Mouse (Mus musculus) frontal cortex, postnatal 25 days (tissue): ENCODE measurements around the gene Tsc2.
"Not testable (repeated sequence)": the region's sequence is repeated elsewhere in the genome, so short reads cannot be mapped to it uniquely, and the experiment has no call there.

Source experiments
- DNase-seq, 2 experiments: peaks; one replicate each; pipeline ENCODE4 v3.0.0; 2022; ENCODE audit warnings: low spot score in 2 of 2

The Tsc2 gene

DNA sequence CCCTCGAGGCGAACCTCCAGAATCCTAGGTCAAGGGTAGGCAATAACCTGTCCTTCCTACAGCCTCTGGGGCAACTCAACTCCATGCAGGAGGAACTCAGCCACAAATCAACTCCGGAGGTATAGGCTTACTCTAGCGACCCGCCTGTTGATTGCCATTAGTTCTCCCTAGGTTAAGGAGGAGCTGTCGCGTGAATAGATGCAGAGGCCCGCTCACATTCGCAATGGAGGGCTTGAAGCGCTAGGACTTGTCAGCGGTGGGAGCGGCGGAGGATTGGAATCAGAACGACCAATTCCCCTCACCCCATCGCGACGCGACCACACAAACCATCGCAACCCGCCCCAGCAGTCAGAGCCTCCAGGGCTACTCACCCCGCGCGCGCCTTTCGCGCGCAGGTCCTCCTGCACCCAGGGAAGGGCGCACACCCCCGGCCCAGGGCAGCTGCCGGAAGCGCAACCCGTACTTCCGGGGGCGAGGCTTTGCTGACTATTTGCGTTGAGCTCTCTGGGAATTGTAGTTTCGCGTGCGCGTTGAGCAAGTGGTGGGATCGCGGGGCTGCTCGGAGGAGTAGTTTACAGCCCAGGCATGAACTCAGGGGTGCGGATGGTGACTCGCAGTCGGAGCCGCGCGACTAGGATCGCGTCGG lies at the start of gene Tsc2, which contains the start of gene Nthl1:
Gene Tsc2, minus strand, starts transcription at position 464 of the 646 bp plus-strand sequence.
Gene Nthl1, plus strand, starts transcription at position 514 of the 646 bp plus-strand sequence.
- DNase-seq, result peak; percentile 60 to 71

DNA sequence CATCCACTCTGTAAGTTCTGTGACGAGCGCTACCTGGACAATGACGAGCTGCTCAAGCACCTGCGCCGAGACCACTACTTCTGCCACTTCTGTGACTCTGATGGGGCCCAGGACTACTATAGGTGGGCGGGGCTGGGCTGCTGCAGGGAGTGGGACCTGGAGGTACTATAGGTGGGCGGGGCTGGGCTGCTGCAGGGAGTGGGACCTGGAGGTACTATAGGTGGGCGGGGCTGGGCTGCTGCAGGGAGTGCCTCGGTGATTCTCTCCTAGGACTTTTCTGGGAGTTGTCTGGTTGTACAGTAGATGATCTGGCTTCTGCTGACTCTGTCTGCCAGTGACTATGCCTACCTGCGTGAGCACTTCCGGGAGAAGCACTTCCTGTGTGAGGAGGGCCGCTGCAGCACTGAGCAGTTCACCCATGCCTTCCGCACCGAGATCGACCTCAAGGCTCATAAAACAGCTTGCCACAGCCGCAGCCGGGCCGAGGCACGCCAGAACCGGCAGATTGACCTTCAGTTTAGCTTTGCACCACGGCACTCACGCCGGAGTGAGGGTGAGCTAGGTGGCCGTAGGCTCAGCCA lies 45.2 kb upstream of the Tsc2 start:
- no peak for DNase-seq

GRCm38 (mm10) chr17:24676877-24677276 lies 44.4 kb upstream of the Tsc2 start:
- no peak for DNase-seq

DNA sequence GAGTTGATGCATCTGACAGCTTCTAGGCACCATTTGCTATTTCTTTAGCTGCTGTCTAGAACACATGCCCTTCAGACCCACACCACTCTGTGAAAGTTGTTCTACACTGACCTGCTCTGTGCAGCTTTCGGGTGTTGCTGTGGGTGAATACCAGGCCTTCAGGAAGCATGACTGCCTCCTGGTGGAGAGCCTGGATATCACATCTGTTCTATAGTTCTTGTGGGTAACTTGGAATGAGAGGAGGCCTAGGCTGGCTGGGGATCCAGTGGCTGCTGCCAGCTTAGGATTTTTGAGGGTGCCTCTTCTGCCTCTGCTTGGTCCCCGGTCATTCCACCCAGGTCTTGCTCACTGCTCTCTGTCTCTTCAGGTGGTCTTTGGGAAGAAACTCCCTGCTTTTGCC lies 43.8 kb upstream of the Tsc2 start:
- DNase-seq, result peak in 1 of 2 experiments; percentile 46

DNA sequence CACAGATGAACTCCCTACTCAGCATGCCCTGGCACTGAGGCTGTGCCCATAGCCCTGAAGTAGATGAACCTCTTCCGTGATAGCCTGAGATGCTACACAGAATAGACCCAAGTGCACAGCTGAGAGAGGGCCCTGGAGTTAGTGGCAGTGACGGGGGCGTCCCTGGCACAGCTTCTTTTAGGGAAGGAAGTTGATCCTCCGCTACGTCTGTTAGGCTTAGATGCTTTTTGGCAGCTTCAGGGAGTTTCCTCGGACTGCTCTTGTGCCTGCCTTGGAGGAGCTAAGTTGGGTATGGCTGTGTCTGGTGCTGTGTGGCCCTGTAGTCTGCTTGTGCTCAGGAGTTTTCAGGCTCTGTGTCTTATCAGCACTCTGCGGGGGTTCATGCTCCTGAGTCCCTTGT lies 41.8 kb upstream of the Tsc2 start:
- no peak for DNase-seq

- DNase-seq, result no peak
These were observed 39.7 kb upstream of the Tsc2 start for GRCm38 (mm10) chr17:24672141-24672540.

GRCm38 (mm10) chr17:24671346-24671745 lies 38.9 kb upstream of the Tsc2 start:
- no peak for DNase-seq

GRCm38 (mm10) chr17:24670246-24670844 lies 37.9 kb upstream of the Tsc2 start:
- no peak for DNase-seq

DNA sequence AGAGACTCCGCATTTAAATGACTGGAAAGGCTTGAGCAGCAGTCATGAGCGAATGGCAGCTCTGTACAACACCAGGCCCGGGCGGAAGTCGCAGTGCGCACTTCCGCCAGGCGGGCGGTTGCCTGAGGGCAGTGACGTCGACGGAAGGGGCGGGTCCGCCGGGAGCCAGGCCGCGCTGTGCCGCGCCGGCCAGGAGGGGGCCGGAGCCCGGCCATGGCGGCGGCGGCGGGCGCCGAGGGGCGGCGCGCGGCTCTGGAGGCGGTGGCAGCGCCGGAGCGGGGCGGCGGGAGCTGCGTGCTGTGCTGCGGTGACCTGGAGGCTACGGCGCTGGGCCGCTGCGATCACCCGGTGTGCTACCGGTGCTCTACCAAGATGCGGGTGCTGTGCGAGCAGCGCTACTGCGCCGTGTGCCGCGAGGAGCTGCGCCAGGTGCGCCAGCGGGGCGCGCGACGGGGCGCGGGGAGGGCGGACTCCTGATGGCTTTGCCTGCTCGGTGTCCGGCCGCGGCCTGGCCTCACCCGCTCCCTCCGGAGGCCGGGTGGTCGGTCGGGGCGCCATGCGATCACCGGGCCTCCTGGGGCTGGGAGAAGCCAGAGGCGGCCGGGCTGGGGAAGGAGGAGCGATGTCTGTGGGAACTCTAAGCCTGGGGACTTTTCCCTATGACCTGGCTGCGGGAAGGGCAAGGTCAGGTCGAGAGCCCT lies 37.3 kb upstream of the Tsc2 start, which contains the start of gene Zfp598:
Gene Zfp598, plus strand, starts transcription at position 143 of the 701 bp plus-strand sequence.
- peak; percentile 78 to 91 for DNase-seq

GRCm38 (mm10) chr17:24669214-24669544 lies 36.7 kb upstream of the Tsc2 start:
- not testable (repeated sequence) for DNase-seq

GRCm38 (mm10) chr17:24667416-24667815 lies 35.0 kb upstream of the Tsc2 start:
- DNase-seq, result peak in 1 of 2 experiments; percentile 48

GRCm38 (mm10) chr17:24667011-24667410 lies 34.6 kb upstream of the Tsc2 start:
- not testable (repeated sequence) for DNase-seq

DNA sequence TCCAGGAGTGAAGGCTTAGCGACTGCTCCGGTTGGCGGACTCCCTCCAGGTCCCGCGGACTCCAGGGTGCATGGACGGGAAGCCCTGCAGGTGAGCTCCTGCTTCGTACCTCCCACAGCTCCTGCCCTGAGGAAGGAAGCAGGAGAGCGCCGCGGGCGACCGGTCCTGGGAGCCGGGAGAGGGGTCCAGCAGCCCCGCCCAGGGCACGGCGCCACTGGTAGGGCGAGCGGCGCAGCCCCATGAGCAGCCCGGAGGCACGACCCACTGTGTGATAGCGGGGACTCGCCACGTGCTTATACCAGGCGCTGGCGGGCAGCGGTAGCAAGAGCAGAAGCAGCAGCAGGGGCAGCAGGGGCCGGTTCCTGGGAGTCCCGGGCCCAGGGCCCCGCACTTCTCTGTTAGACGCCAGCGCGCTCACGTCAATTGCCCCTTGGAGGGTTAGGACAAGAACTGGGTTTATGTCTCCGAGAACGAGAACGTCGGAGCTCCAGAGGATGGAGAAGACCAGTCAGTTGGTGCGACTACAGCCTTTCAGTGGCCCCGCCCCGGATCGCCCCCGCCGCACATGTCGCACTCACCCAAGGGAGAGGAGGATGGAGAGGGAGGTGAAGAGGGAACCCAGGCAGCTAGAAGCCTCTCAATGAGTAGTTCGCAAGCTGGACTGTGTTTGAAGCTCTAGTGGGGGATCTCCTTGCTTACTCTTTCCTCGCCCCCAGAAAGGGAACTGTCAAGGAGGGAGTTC lies 25.8 kb upstream of the Tsc2 start, which contains the start of gene Npw:
Gene Npw, minus strand, starts transcription at position 441 of the 742 bp plus-strand sequence.
- DNase-seq, result no peak

- no peak for DNase-seq
These were observed 22.5 kb upstream of the Tsc2 start for GRCm38 (mm10) chr17:24654969-24655368.

DNA sequence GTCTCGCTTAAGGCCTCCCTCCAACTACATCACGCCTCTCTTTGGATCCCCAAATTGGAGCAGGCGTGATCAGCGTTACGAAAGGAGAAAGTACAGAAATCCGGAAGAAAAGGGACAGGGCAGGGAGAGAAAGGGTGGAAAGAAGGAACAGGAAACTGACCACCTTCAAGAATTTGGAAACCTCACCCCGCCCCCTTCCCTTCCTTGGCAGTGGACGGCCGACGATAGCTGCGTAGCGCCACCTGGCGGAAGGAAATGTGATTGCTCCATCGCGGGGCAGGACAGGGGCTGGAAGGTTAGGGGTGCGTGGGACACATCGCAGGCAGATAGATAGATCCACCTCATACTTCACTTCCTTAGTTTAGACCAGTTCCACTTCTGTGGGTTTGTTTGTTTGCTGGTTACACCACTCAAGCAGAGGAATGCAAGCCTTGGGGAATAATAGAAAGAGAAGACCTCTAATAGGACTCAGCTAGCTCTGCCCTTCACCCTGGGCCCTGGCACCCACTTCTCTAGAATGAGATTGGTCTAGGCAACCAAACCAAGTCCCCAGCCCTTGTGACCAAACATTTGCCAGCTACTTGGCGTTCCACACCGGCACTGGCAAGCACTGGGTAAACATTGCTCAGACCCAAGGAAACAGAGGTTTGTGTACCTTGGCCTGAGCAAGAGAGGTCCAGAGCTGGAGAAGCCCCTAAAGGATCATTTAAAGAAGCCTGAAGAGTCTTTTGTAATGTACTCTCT lies 21.7 kb upstream of the Tsc2 start:
- peak in 1 of 2 experiments; percentile 50 for DNase-seq

GRCm38 (mm10) chr17:24651835-24652234 lies 19.4 kb upstream of the Tsc2 start:
- no peak for DNase-seq

GRCm38 (mm10) chr17:24650766-24651165 lies 18.3 kb upstream of the Tsc2 start:
- no peak for DNase-seq

DNA sequence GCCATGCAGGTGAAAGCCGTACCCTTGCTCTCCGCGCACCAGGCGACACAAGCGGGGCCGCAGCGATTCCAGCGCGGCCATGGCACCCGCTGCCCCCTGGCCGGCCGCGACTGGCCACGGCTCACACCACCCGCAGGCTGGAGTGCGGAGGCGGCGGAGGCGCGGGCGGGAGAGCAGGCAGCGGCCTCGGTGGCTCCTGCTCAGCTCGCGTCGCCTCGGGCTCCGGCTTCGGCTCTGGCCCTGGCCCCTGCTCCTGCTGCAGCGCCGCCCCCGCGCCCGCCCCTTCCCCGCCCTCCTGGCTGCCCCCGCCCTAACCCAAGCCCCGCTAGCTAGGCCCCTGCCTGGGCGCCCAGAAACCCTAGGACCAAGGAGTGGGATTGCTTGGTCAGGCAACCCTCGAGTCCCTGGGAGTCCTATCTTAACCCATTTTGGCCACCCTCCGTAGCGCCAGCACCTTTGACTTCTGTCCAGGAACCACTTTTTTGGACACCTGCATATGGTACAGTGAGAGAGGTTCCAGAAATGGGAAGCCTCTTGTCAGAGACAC lies 17.7 kb upstream of the Tsc2 start, which contains the start of gene Slc9a3r2:
Gene Slc9a3r2, minus strand, starts transcription at position 258 of the 547 bp plus-strand sequence.
- DNase-seq, result no peak

DNA sequence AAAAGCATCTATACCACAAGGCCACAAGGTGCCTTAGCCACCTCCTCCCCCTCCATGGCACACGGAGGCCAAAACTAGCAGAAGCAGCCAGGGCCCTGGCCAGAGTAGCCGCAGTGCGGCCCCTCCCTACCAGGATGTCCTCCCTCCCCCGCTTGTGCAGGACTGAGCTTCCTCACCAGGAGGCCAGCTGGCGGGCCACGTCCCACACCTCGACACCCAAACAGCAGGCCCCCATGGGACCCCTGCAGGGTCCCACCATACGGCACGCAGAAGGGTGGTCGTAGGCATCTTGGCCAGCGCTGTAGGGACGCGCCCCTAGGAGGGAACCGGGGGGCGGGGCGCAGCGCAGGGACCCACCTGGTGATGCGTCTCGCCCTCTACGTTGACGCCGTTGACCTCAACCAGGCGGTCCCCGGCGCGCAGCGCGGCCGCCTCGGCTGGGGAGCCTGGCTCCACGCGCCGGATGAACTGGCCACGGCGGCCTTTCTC lies 17.2 kb upstream of the Tsc2 start:
- no peak for DNase-seq

DNA sequence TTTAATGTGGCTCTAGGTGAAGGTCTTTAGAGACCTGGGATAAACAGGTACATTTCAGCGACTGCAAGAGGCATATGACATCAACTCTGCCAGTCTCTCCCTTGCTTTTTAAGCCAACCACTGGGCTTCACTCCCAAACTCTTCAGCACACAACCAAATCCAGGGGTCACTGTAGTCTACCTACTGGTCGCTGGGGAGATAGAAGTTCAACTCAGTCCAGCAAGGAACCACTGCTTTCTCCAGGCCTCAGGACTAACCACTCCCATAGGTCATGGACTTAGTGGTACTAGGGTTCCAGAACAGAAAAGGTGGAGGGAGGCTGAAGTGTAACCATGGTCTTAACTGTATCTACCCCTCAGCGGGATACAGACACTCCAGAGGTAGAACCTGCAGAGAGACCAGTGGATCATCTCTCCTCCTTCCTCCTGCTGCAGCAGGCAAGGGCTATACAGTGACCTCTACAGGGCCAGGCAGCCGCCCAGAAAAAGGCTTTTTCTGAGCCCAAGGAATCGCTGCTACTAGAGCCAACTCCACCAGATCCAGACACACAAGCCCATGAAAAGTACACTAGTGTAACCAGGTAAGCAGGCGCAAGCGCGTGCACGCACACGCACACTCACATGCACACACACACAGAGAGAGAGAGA lies 16.4 kb upstream of the Tsc2 start:
- no peak for DNase-seq
